Mouse (Mus musculus) thymus, adult 2 months (tissue): ENCODE measurements around the gene Bcl10.

Source experiments
- CTCF ChIP-seq: fragments of 200-500 bp; IDR thresholded peaks from 2 replicates; pipeline ENCODE4 v1.5.1; 2012; ENCODE audit warnings: mild to moderate bottlenecking, control low read depth, low read length, moderate library complexity, borderline replicate concordance; ENCODE audit not compliant: control insufficient read depth, poor library complexity, insufficient read depth; ENCODE audit errors: extremely low read depth
- POLR2A ChIP-seq: fragments of 200-500 bp; IDR thresholded peaks from 2 replicates; pipeline ENCODE4 v1.6.1; 2012; ENCODE audit warnings: mild to moderate bottlenecking, low read length, control low read depth, moderate library complexity; ENCODE audit not compliant: control insufficient read depth, poor library complexity, insufficient read depth; ENCODE audit errors: extremely low read depth

- TF ChIP-seq POLR2A (no peak), CTCF (no peak)
These were observed 35.1 kb upstream of the Bcl10 start for GRCm38 (mm10) chr3:145887430-145887971.
